Mouse (Mus musculus) fibroblast of lung, adult 2 months (primary cell): ENCODE measurements at regions not wholly inside any gene's neighbourhood (a gene's known extent, or its start where the extent isn't known, plus 50 kb on each side); places are given as distances from the start of the nearest gene placed in this dataset.

ENCODE experiments used
- DNase-seq: peaks from one replicate; pipeline ENCODE4 v3.0.0-alpha.2; 2011; ENCODE audit warnings: low read depth

DNA sequence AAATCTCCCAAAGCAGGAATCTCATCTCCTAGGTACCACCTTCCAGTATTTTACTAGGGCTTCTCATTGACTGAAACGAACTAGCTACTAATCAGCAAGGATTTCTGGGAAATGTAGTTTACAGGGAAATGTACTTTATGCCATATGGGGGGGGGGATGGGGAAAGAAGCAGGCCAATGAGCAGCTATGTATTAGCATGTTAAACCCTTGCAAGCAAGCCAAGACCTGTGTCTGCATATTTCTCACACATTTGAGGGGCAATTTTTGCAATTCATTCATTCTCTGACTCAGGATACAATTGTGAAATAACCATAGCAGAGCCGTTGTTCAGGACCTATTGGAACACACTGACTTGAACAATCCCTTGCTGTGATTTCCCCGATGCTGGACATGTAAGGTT lies 454.3 kb upstream of the Tbx3 start:
- peak; percentile 49 for DNase-seq

DNA sequence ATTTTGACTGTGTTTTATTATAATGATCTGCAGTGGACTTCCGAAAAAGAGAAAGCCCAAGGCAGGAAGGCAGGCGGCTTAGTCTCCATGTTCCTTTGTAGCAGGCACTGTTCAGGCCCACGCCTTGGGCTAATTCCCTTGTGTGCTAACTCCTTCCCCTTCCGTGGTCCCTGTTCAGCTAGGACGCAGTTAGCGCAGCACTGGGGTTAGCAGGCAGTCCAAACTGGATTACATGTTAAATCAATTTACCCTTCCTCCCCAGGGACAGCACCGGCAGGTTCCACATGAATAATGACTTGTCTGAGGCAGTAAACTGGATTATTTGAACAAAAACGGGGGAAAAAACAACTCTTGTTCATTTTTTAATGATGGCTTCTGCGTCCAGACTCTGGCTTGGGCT lies 453.4 kb upstream of the Tbx3 start:
- no peak for DNase-seq

- peak; percentile 64 for DNase-seq
Observed at GRCm38 (mm10) chr5:119228691-119229090, 441.8 kb upstream of the Tbx3 start.

- DNase-seq = peak; percentile 73
Observed at GRCm38 (mm10) chr5:119232941-119233340, 437.5 kb upstream of the Tbx3 start.

DNA sequence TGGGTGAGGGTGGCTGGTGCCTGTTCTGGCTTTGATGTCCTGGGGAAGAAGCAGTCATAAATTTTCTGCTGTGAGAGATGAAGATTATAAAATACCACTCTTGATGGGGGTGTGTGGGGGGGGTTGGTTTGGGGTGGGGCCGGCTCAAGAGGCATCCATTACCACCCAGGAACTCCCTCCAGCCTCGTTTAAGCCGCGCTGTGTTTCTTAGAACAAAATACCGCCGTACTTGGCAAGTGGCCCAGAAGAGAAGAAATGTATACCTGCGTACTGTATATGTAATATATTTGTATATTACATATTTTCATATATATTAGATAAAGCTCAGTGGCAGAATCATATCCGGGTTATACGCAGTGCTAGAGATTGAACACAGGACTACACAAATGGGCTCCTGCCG lies 434.6 kb upstream of the Tbx3 start:
- DNase-seq = no peak

DNA sequence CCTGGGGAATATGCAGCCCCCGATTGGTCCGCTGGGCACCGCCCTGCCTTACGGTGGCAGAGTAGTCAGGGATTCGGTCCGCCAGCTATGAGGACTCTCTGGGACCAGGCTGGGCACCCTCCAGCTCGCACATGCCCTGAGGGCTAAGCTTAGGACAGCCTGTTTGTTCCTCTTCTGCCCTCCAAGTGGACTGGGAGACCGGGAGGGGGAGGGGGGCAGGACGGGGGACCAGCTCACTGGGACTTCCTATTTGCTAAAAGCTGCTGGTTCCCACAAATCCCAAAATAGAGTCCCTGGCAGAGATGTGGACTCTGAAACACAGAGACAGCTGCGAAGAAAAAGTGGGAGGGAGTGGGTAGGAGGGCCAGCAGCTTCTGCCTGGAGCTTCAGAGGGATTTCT lies 423.6 kb upstream of the Tbx3 start:
- DNase-seq = no peak

- no peak for DNase-seq
Observed at GRCm38 (mm10) chr5:119248626-119249025, 421.8 kb upstream of the Tbx3 start.

DNA sequence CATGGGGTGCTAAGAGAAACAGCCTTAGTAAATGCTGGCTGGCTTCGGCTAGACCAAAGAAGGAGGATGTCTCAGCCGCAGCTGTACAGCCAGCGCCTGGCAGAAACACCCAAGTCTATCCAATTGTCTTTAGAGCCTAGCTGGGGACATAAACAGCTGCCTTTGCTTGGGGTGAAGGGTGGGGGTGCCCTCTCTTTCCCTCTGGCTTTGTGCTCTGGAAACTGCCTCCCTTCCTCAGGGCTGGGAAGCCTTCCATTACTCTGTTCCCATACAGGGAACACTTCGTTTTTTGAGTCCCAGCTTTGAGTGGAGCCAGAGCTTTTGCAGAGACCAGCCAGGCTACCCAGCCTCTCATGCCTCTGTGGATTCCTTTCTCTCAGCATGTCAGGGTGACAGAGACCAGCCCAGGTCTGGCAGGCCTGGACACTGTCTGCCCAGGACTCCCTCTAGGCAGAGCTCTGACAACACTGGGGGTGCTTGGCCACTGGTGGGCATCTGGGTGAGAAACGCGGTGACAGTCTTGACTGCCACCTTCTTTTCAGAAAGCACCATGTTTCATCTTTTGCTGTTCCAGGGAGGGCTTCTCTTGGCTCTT lies 421.2 kb upstream of the Tbx3 start:
- no peak for DNase-seq

DNA sequence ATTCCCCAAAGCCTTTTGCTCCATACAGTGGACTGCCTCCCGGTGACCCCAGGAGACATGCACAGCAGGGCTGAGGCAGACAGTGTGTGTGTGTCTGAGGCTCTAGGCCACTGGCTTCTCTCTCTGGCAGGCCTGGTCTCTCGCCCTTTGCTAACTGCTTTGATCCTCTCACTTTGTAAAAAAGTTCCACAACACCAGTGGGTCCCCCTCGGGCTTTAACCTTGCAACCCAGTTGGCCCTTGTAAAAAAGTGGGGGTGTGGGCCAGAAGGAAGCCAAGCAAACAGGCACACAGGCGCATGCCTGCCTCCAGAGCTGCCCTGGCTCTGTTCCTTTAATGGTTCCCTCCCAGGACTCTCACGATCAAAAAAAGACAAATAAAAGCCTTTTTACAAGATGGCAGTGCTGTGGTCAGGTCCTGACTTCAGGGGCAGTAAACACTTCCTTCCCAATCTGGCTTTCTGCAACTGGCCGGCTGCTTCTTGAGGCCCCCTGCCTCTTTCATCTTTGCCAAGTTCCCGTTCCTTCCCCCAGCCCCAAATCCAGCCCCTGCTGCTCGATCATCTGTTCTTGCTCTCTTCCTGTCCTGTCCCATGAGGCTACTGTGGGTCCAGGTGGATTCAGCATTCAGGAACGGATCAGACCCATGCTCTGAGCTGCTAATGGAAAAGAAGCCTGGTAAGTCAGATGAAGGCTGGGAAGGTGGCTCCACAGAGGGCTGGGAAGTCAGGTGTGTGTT lies 419.0 kb upstream of the Tbx3 start:
- DNase-seq = no peak

DNA sequence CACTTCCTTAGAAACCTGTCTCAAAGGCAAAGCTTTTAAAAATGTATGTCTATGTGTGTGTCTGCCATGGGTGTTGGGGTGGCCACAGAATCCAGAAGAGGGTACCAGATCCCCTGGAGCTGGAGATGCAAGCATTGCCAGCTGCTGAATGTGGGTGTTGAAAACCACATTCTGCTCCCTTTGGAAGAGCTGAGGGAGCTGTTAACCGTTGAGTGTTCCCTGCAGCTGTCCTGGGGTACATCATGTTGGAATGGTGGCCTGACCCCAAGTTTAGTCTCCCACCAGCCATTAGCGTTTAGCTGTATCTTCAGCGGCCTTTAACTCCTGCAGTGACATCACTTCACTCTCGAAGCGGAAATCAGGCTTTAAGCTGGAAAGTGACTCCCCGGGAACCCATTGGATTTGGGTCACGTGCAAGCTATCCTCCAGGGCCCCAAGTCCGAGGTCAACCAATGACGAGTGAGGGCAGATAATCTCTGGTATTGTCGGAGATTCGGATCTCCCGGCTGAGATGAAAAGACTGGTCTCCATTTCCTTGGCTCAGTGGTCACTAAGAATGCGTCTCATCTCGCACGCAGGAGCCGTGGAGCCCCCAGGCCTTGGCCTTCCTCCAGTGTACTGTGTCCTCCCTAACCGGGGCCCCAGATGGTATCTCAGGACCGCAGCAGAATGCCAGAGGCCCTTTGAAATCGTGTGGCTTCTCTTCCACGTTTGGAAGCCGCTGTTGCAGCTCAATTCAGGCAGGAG lies 412.9 kb upstream of the Tbx3 start:
- no peak for DNase-seq

- DNase-seq = no peak
Observed at GRCm38 (mm10) chr5:119258831-119259230, 411.6 kb upstream of the Tbx3 start.

DNA sequence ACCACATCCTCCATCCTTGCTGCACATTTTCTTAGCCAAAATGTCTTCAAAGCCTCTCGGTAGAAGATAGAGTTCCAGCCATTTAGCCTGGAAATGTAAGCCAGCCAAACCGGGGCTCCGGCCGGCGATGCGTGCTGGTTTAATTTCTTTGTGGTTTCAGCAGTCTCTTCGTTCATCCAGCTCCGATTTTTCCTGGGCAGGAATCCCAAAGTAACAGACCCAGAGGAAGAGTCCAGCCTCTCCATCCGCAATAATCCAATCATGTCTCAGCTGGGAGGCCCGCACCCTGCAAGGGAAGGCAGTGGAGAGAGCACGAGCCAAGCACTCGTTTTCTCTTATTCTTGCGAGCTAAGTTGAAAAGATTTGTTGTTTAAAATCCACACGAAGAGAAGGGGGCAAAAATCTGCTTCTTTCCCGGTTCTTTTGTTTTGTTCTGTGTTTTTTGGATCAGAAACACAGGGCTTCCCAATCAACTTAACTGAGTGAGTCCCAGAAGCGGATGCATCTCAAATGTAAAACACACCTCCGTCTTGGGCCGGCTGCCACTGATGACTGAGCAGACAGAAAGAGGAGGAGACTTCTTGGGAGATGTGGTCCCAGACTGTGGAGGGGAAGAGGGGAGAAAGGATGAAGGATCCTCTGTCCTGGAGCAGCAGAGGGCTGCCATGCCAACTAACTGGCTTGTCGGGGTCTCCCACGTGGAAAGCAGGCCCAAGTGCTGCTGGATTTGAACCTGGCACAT lies 405.1 kb upstream of the Tbx3 start:
- DNase-seq = peak; percentile 59

- no peak for DNase-seq
Observed at GRCm38 (mm10) chr5:119271234-119271852, 399.1 kb upstream of the Tbx3 start.

DNA sequence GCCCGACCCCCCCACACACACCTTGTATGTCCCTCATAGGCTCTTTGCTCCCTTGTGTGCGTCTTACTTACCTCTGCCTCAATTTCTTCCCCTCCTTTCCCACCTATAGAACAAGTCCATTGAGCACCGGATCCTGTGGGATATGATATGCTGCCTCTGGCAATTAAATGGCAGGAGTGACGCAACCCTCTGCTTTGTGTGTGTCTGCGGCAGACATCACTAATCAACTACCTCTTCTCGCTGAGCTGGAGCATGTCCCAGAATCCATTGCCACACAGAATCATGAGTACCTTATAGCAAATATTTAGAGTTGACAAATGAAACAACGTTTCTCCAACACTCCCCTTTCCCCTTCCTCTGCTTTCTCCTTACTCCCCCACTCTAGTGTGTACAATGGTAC lies 397.3 kb upstream of the Tbx3 start:
- no peak for DNase-seq

DNA sequence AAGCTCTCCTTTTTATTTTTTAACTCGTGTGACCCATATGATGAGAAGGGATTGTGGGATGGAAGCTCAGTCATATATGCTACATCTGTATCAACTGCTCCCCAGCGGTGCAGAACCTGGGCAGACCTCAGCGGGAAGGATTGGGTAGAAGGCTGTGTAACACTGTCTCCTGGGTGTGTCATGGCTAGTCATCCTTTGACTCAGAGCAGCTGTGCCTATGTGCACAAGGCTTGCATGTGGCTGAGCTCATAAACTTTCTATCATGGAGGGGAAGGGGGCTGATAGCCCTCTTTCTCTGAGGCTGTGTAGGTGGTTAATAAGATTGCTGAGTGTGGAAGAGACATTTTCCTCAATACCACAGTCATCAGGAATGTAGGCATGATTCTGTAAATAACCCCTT lies 396.9 kb upstream of the Tbx3 start:
- no peak for DNase-seq

GRCm38 (mm10) chr5:119274817-119275494 lies 395.5 kb upstream of the Tbx3 start:
- DNase-seq = no peak

- DNase-seq = no peak
Observed at GRCm38 (mm10) chr5:119280146-119280545, 390.3 kb upstream of the Tbx3 start.

- no peak for DNase-seq
Observed at GRCm38 (mm10) chr5:119289808-119290207, 380.7 kb upstream of the Tbx3 start.

- DNase-seq = no peak
Observed at GRCm38 (mm10) chr5:119292323-119292722, 378.1 kb upstream of the Tbx3 start.

- no peak for DNase-seq
Observed at GRCm38 (mm10) chr5:119292889-119293288, 377.6 kb upstream of the Tbx3 start.

DNA sequence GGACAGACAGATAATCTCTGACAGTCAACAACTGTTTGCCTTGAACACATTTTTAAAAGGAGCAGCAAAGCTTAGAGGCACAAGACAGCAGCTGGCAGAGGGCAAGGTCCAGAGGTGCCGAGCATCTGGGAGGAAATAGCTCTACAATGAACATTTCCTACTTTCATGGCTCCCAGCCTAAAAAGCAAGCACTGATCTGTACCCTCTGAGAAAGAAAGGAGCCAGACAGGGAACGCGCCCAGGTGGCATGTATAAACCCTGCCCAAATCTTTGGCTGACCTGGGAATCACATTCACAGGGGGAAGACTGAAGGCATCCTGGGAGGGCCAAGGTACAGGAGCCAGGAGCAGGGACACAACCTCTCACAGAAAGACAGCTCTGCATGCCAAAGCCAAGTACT lies 371.2 kb upstream of the Tbx3 start:
- no peak for DNase-seq

DNA sequence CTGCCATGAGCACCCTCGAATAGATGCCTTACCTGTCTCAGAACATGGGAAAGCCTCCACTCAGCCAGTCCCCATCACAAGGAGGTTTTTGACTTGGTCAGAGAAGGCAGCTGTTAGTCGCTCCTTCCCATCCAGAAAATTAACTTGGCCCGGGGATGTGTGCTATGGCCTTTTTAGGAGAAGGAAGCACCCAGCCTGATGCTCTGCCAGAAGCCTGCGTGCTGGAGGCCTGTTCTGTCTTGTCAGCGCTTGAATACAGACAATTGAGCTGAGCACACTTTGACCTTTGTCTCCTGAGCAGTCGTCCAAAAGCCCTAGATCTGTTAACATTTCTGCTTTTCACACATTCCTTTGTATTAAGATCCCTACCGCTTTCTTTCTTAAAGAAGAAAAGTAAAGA lies 370.4 kb upstream of the Tbx3 start:
- no peak for DNase-seq
